Mouse (Mus musculus) heart, postnatal 14 days (tissue): ENCODE results near the gene Tkfc. TPM values are rescaled to one million over a fixed set of nuclear protein-coding genes. Genes with fewer than 3 reads are reported as not detected.
A peak's percentile ranks its signal among the peaks of the same experiment; 100 is the strongest.

Source experiments
- DNase-seq, 2 experiments: peaks; one replicate each; pipeline ENCODE4 v3.0.0; 2021 to 2022
- intact Hi-C: fragments of 180-260 bp; cut with DNase I; formaldehyde crosslinking; loops from one replicate; pipeline ENCODE4 v1.15.1; 2025
- long read RNA-seq, 2 experiments: library from polyadenylated mRNA; stranded (forward); transcript quantifications; one replicate each; pipeline ENCODE4 v2.0.0; 2021
- total RNA-seq, 2 experiments: library from RNA; stranded (reverse); gene quantifications; 2 replicates each; pipeline ENCODE4 v1.2.3; 2021

The Tkfc gene
- 10 to 100 TPM in 1 of 2 experiments, 1 to 10 TPM in 1; 8.2 to 10.1 TPM for total RNA-seq
- long read RNA-seq, experiment 1, partial matches to known transcripts: 0 of 6 reads
- long read RNA-seq, experiment 1, other reads (novel, unspliced or antisense): 4 of 6 reads
- long read RNA-seq, experiment 2, partial matches to known transcripts: 2 of 10 reads
- long read RNA-seq, experiment 2, other reads (novel, unspliced or antisense): 5 of 10 reads

GRCm38 (mm10) chr19:10605293-10605900 lies at the start of gene Tkfc, which contains the start of gene Ddb1:
Tkfc (minus strand) TSS chr19:10605654.
Ddb1 (plus strand) TSS chr19:10605327.
- intact Hi-C loops: loop anchor here (5.0 kb wide), 1 partner anchor 78 kb away; the partner anchor contains the start of genes Cpsf7 and Sdhaf2
- peak; percentile 98 to 99 for DNase-seq

- intact Hi-C loops: no loop called here
- no peak for DNase-seq
Observed at GRCm38 (mm10) chr19:10648156-10648555, 42.7 kb upstream of the Tkfc start.

GRCm38 (mm10) chr19:10645616-10646015 lies 40.2 kb upstream of the Tkfc start:
- intact Hi-C loops: no loop called here
- peak; percentile 10 to 39 for DNase-seq

GRCm38 (mm10) chr19:10640589-10641378 lies 35.3 kb upstream of the Tkfc start:
- intact Hi-C loops: no loop called here
- no peak for DNase-seq

GRCm38 (mm10) chr19:10640080-10640479 lies 34.6 kb upstream of the Tkfc start:
- intact Hi-C loops: no loop called here
- DNase-seq: no peak

GRCm38 (mm10) chr19:10637840-10638239 lies 32.4 kb upstream of the Tkfc start:
- no peak for DNase-seq

GRCm38 (mm10) chr19:10634872-10635318 lies 29.4 kb upstream of the Tkfc start:
- peak; percentile 41 to 50 for DNase-seq
- intact Hi-C loops: no loop called here

More at GRCm38 (mm10) chr19:10637840-10638239, 32.4 kb upstream of the Tkfc start:
- intact Hi-C loops: no loop called here

GRCm38 (mm10) chr19:10634106-10634871 lies 28.8 kb upstream of the Tkfc start, which contains the start of gene Vwce:
Vwce (plus strand) TSS chr19:10634213.
- intact Hi-C loops: no loop called here
- DNase-seq: peak; percentile 30 to 50

GRCm38 (mm10) chr19:10608573-10609240 lies 3.3 kb upstream of the Tkfc start:
- no peak for DNase-seq
- intact Hi-C loops: loop anchor here (5.0 kb wide), 1 partner anchor 81 kb away; the partner anchor contains the start of genes Cpsf7 and Sdhaf2

- DNase-seq: peak in 1 of 2 experiments; percentile 10
- intact Hi-C loops: loop anchor here (1.0 to 5.0 kb wide), 2 partner anchors 51 to 79 kb away; partner anchors contain the start of genes Cpsf7 and Sdhaf2
Observed at GRCm38 (mm10) chr19:10605901-10606622, 608 bp upstream of the Tkfc start.

- intact Hi-C loops: loop anchor here (5.0 kb wide), 1 partner anchor 272 kb away; no protein-coding TSS in a partner anchor
- no peak for DNase-seq
Observed at GRCm38 (mm10) chr19:10604534-10604933, 920 bp downstream of the Tkfc start.

GRCm38 (mm10) chr19:10603660-10604523 lies 1.6 kb downstream of the Tkfc start:
- intact Hi-C loops: loop anchor here (5.0 kb wide), 1 partner anchor 272 kb away; no protein-coding TSS in a partner anchor
- DNase-seq: peak in 1 of 2 experiments; percentile 12

- intact Hi-C loops: loop anchor here (5.0 kb wide), 1 partner anchor 270 kb away; no protein-coding TSS in a partner anchor
Observed at GRCm38 (mm10) chr19:10602787-10603186, 2.7 kb downstream of the Tkfc start.

GRCm38 (mm10) chr19:10602247-10602769 lies 3.1 kb downstream of the Tkfc start:
- intact Hi-C loops: loop anchor here (5.0 kb wide), 1 partner anchor 270 kb away; no protein-coding TSS in a partner anchor
- DNase-seq: no peak

More at GRCm38 (mm10) chr19:10602787-10603186, 2.7 kb downstream of the Tkfc start:
- DNase-seq: peak; percentile 91 to 93

GRCm38 (mm10) chr19:10599648-10600047 lies 5.8 kb downstream of the Tkfc start:
- intact Hi-C loops: loop anchor here (5.0 kb wide), 1 partner anchor 267 kb away; no protein-coding TSS in a partner anchor
- DNase-seq: no peak

GRCm38 (mm10) chr19:10598188-10598587 lies 7.3 kb downstream of the Tkfc start:
- peak in 1 of 2 experiments; percentile 14 for DNase-seq
- intact Hi-C loops: no loop called here
